Mouse (Mus musculus) lung, postnatal 0 days (tissue): ENCODE measurements around the gene Lmo7.
A peak's percentile ranks its signal among the peaks of the same experiment; 100 is the strongest.

ENCODE experiments used
- CTCF ChIP-seq: IDR thresholded peaks from 2 replicates; pipeline ENCODE4 v1.5.1; 2016; ENCODE audit warnings: antibody characterized with exemption, mild to moderate bottlenecking
- EP300 ChIP-seq: IDR thresholded peaks from 2 replicates; pipeline ENCODE4 v1.6.1; 2016; ENCODE audit warnings: antibody characterized with exemption, mild to moderate bottlenecking, control low read depth

GRCm38 (mm10) chr14:101942971-101943370, 213.2 kb downstream of the Lmo7 start:
- TF ChIP-seq CTCF (peak; percentile 88), EP300 (no peak)
